Mouse (Mus musculus) monocyte, adult 2 months (primary cell): ENCODE measurements around the gene Atrx.
A peak's percentile ranks its signal among the peaks of the same experiment; 100 is the strongest.
"Not testable (repeated sequence)": the region's sequence is repeated elsewhere in the genome, so short reads cannot be mapped to it uniquely, and the experiment has no call there.

Experiments used
- DNase-seq, 2 experiments: peaks; one replicate each; pipeline ENCODE4 v3.0.0; 2022; ENCODE audit warnings: low spot score in 2 of 2, low read depth in 1 of 2

Atrx gene

DNA sequence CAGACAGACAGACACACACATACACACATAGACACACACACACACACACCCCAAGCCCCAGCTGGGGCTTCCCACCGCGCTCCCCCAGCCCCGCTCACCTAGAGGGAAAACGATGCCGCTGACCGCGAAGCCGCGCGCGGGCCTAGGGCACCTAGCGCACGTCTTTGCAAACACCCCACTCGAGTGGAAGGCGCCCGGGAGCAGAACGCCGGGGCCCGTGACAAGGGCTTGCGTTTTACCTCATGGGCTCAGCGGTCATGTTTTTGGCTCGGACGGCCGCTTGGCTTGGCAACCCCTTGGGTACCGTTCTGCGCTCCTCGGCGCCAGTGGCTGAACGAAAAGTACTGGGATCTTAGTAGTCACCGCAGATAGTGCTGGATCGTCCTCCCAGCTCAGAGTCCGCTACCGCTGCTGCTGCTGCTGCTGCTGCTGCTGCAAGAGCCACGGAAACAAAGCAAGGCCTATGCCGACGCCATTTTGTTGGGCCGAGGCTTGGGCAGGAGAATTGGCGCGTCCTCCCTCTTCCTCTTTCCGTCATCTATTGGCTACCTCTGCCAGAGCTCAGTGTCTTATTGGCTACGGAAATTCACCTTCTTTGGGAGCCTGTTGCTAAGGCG is at the start of gene Atrx:
Atrx (minus strand) TSS at position 543 of the 617 bp plus-strand sequence.
- DNase-seq: peak; percentile 27 to 43

DNA sequence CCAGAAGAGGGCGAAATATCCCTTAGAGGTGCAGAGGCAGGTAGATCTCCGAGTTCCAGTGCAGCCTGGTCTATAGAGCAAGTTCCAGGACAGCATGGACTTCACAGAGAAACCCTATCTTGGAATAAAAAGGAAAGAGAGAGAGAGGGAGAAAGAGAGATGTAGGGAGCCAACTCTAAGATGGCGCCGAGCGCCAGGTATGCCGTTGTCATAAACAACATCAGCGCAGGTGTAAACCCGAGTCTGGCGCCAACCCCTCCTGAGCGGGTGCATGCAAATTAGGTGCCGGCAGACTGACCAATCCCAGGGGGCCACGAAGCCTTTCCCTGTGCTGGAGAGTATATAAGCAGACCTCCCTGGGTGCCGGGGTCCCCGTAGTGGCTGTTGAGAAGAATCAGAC is 27.9 kb upstream of the Atrx start:
- DNase-seq: not testable (repeated sequence)

DNA sequence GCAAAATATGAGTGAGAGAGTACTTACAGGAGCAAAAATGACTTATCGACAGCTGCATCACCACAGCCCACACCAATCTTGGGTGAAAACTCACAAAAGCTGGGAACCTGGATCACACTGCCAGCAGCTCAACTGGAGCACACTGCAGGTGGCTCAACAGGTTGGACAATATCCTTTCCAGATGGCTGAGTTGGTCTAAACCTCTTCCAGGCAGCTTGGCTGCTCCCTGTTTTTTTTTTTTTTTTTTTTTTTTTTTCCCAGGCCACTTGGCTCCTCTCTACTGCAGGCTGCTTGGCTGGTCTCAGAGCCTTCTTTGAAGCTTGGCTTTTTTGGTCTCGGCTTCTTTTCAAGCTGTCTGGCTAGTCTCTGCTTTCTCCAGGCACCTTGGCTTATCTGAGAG is 24.8 kb upstream of the Atrx start:
- no peak for DNase-seq

DNA sequence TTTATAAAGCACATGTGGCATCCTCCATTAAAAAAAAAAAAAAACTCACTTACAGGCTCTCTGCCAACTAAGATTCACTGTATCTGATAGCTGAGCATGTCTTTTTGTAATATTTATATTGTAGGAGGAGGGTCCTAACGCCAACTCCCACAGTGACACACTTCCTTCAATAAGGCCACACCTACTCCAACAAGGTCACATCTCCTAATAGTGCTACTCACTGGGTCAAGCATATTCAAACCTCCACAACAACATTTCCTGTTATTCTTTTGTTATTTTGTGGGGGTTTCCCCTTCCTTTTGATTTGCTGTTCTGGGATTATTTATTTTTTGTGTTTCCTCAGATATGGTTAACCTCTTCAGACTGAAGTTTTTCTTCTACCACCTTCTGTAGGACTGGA is 17.2 kb upstream of the Atrx start:
- DNase-seq: no peak

DNA sequence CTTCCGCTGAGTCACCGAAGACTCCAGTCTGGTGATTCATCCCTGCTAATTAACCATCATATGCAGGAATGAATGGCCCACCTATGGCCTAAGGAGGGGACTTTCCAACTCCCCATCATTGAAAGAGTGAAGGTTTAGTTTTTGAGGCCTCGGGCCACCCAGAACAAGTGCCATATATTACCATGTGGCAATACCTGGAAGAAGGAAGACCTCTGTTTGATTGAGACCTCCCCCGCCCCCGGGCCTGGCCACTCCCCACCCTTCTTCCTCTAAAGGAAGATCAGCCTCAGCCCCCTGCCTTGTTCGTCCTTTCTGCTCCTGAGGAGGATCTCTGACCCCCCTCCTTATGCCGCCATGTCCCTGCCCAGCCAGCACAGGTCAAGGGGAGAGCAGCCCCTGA is 10.0 kb upstream of the Atrx start:
- no peak for DNase-seq

DNA sequence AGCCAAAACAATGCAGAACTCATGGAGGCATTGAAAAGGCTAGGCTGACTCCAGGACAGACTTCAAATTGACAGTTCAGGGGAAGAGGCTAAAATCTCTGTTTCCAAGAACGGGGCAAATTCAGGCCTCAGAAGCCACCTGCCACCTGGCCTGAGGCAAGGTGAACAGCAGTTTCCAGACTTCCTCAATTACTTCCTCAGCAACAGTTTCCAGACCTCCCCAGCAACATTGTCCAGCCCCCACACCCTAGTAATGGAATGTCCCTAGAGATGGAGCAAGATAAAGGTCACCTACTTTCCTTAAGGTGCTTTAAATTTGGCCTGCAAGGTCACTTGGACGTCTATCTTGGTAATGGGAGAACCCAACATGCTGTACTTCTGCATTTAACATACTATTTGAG is 8.5 kb upstream of the Atrx start:
- DNase-seq: no peak

DNA sequence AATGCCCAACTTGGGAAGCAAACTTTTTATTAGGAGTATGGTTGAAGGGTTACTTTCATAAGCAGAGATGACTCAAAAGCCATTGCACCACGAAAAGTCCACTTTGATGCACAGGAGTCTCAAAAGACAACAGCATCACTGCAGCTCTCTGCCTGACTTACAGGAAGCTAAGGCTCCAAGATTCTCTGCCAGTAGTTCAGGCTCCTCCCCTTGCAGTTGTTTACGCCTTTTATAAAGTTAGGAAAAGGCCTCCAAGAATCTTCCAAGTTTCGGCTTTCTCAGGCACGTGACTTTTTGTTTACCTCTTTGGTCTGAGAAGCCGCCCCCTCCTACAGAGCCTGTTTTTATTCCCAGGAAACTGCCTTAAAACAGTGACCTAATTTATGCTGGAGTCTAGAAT is 5.1 kb upstream of the Atrx start:
- DNase-seq: no peak

DNA sequence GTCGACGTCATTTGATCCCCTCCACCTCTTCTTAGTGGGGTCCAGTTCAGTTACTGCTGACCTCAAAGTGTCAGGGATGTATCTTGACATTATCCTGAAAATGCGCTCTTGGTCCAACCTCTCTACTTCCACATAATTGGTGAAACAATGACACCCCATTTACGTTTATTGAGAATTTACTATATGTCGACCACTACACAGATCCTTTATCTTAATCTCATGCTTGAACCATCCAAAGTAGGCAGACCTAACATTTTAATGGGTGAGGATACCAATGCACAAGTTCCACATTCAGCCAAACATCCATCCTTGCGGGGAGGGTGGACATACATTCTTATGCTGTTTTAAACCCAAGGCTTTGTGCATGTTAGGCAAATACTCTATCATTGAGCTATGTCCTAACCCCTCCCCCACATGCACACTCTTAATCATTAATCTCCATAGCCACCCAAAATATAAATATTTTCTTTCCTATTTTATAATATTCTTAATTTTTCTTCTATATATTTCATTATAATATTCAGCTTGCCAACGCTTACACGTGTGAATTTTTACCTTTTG is 355 bp upstream of the Atrx start:
- no peak for DNase-seq

DNA sequence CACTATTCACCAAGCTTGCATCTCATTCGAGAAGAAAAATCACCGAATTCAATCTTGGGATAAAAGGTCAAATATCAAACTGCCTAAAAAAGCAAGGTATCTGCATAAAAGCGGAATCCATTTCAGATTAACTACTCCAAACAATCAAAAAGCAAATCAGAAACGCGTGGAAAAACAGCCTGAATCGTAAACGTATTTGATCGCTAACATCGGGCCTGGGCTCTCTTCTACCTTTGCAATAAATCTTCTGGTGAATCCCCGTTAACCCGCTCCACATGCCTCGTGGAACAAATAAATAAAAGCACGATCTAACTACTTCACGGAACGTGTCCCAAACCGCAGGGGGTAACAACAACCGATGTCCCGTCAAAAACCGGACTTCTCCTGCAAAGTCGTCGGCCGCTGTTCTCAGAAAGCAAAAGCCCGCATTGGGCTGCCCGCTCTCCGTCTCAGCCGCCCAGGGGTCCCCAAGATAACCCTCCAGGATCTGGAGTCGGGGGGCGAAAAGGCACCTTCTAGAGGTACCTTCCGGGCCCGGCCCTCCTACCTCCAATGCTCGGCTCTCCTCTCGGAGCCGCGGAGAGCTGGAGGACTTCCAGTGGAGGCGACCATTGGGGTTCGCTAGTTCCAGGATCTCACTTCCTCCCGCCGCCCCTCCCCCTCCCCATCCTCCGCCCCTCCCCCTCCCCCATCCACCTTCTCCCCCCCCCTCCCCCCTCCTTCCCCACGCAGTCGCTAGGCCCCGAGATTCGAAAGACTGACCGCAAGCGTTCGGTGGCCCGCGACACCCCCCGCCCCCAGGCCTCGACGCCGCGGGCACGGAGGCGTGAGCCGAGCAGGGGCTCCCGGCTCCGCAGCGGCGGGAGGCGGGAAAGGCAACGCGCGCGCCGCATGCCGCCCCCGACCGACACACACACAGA is 1.0 kb downstream of the Atrx start:
- DNase-seq: no peak

DNA sequence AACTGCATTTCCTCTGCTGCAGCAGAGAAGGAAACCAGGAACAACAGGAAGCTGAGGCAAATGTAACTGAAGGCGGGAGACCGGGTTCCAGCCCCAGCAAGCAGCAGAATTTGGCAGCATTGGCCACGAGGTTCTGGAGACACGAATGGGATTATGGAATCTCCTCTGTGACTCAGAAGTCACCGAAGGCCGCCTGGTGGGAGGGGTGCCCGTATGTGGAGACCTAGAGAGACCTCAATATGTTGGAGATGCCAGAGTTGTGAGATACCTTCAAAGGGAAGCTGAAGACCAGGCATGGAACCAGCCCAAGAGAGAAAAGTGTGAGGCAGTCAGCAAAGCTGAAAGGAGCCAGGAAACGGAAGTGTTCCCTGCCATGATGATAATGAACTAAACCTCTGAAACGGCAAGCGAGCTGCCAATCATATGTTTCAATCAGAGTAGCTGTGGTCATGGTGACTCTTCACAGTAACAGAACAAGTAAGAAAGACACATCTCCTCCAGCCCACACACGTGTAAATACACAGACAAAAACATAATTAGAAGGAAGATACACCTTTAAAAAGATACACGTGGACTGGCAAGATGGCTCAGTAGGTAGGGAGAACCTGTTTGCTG is 3.0 kb downstream of the Atrx start:
- DNase-seq: no peak

DNA sequence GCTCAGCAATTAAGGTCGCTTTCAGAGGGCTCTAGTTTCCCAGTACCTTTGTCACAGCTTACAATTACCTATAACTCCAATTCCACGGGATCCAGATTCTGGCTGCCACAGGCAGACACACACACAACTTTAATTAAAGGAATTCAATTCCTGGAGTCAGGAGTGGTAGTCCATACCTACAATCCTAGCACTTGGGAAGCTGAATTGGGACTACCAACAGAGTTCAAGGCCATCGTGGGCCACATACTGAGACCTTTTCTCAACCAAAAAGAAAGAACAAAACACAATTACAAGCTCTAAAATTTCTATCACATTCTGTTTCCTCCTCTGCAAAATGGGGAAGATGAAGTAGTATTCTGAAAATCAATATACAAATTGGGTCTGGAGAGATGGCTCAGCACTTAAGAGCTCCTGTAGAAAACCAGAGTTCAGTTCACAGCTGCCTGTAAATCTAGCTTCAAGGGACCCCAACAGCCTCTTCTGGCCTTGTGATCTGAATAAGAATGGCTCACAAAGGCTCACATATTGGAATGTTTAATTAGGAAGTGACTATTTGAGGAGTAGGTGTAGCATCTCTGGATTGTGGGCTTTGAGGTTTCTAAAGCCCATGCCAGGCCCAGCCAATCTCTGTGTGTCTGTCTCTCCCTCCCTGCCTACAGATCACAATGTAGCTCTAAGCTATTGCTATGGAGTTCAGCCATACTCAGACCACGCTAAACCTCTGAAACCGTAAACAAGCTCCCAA is 4.7 kb downstream of the Atrx start:
- no peak for DNase-seq

DNA sequence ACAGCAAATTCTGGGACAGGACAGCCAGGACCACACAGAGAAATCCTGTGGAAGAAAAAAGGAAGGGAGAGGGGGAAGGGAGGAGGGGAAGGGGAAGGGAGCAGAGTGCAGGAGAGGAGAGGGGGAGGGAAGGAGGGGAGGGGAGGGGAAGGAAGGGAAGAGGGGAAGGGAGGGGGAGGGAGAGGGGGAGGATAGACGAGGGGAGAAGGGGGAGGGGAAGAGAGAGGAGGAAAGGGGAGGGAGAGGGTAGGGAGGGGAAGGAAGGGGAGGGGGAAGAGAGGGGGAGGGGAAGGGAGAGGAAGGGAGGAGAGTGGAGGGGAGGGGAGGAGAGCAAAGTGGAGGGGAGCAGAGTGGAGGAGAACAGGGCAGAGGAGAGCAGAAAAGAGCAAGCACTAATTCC is 5.3 kb downstream of the Atrx start:
- no peak for DNase-seq

DNA sequence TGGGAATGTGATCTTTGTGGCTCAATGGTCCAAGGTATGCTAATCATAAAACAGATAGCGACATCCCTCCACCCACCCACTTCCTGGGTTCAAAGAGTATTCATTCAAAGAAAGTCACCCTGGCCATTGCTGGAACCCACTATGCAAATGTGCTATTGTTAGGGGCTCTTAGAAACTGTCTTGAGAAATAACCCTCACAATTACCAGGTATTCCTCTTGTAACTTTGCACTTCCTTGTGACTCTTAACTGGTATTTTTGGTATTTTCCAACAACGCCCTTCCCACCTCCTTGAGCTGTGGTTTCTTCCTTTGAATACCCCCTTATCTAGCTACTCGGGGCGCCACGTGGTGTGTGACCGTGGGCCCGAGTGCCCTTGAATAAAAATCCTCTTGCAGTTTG is 6.2 kb downstream of the Atrx start:
- not testable (repeated sequence) for DNase-seq

DNA sequence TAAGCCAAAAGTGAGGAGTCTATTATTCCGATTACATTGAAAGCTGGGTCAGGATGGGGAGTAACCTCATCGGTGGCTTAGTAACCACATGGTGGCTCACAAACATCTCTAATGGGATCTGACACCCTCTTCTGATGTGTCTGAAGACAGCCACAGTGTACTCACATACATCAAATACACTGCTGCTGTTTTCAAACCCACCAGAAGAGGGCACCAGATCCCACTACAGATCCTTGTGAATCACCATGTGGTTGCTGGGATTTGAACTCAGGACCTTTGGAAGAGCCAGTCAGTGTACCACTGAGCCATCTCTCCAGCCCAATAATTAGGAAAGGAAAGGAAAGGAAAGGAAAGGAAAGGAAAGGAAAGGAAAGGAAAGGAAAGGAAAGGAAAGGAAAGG is 7.8 kb downstream of the Atrx start:
- peak in 1 of 2 experiments; percentile 7 for DNase-seq

DNA sequence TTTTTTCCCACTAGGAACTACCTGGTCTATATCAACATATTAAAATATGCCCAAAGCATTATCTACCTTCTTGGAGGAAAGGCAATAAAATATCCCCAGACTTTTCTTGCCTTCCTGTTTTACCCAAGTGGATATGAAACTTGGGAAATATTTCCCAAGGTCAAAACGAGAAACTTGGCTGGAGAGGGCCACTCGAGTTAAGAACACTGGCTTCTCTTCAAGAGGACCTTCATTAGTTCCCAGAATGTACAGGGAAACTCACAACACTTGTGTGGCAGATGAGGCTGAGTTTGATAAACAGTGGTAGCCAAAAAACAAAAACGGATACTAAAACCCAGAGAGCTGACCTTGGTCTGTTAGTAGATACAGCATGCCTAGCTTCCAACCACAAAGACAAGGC is 17.5 kb downstream of the Atrx start:
- DNase-seq: no peak

DNA sequence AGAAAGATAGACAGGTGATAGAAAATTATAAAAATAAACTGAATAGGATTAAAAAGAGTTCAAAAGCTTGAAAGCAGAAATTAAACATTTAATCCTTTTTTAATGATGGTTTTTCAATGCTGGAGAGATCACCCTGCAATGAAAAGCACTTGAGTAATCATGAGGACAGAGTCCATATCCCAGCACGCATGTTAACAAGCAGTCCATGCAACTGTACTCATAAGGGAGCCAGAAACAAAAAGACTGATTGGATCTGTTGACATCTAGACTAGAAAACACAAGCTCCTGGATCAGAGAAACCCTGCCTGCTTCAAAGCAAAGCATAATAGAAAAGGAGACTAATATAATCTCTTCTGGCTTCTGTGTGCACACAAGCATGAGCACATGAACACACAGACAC is 27.6 kb downstream of the Atrx start:
- DNase-seq: no peak

DNA sequence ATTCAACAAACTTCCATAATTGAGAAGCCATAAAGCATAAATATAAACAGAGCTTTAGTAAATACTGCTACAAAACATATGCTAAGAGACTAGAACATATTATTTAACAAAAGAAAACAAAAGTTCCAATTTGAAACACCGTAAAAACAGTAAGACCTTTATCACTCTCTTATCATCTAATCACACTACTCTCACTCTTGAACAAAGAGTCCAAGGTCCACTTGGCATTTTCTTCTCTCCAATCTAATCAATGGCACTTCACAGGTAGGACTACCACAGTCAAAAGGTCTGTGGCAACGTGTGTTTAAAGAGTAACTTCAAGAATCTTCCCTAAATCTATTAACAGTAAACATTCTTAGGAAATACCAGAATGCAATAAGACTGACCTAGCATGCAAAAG is 42.3 kb downstream of the Atrx start:
- no peak for DNase-seq

DNA sequence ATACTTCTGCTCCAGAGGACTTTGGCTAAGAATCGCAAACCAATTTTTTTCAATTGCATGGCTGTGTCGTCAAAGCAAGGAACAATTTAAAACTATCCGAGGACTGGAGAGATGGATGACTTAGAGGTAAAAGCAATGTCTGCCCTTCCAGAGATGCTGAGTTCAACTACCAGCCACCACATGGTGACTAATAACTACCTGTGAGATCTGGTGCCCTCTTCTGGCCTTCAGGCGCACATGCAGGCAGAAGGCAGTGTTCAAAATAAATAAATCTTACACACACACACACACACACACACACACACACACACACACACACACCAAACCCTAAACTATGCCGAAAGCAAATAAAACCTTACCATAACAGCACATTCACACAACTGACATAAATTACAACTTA is 64.8 kb downstream of the Atrx start:
- no peak for DNase-seq

DNA sequence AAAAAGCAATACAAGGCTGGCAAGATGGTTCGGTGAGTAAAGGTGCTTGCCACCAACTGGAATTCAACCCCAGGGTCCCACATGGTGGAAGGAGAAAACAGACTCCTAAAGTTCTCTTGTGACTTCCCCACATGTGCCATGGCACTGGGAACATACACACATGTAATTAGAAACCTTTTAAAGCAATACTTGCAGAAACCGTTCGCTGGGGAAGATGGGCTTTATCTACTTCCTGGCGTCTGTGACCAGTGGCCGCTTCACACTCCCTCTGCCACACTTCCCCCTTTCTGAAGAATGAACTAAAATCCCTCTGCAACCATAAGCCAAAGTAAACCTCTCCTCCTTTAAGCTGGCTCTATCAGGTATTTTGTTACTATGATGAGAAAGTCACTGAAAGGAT is 104.7 kb downstream of the Atrx start:
- DNase-seq: no peak

DNA sequence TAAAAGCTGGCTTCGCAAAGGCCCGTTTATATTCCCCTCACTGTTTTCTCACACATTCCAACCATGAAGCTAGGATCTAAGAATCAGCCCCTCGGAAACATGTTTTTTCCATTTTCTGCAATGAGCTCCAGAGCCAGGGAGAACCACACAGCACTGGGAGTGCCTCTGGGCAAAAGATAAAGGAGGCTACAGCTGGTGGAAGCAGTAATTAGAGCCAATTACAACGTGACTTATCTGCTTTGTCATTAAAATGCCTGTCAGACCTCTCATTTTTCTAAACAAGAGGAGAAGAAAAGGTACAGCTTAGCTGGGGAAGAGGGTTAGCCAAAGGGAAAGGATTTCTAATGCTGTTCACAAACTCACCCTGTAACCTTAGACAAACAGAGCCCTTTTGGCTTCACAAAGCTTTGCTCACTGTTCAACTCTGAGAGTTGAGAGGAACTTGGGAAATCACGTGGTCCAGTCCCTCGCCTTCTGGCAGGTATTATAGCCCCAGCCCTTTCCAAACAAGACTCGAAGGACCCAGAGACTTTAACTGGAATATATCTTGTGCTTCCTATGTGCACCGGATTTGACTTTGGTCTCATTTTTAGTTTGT is 134.3 kb downstream of the Atrx start:
- no peak for DNase-seq

DNA sequence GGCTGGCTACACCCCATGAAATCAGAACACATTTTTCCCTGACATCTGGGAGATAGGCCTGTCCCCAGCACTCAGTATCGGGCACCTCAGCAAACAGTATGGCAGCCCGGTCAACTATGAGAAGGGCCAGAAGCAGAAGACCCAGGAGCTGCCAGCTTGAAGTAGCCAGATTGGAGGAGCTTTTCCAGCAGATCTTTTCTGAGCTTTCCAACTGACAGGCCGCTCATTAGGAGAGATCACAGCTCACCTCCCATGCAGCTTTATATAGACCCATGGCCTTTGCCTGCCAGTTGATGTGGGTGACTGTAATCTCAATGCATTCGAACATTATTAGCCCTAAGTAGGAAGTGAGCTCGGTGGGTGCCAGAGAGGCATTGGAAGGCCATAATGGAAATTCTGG is 155.9 kb downstream of the Atrx start:
- DNase-seq: no peak
